Mouse (Mus musculus) hindbrain, embryonic 15.5 days (tissue): ENCODE measurements around the gene Rbp7. TPM values are rescaled to one million over a fixed set of nuclear protein-coding genes. Genes with fewer than 3 reads are reported as not detected.
"Not testable (repeated sequence)": the region's sequence is repeated elsewhere in the genome, so short reads cannot be mapped to it uniquely, and the experiment has no call there.

Experiments used
- ATAC-seq: fragments of 200-750 bp; cut with Nextera tagmentation; 2 replicates; pipeline ENCODE4 v1.8.0; 2017; ENCODE audit warnings: low read depth, moderate number of reproducible peaks, moderate TSS enrichment; ENCODE audit not compliant: low FRiP score
- H3K27ac ChIP-seq: fragments of 300-500 bp; sonication (generic); replicated peaks from 2 replicates; pipeline ENCODE4 v1.5.1; 2015; ENCODE audit warnings: mild to moderate bottlenecking, inconsistent platforms
- H3K27me3 ChIP-seq: fragments of 300-500 bp; sonication (generic); 2 replicates; pipeline ENCODE4 v1.6.1; 2015; ENCODE audit warnings: control low read depth, inconsistent platforms
- H3K36me3 ChIP-seq: fragments of 300-500 bp; sonication (generic); 2 replicates; pipeline ENCODE4 v1.6.1; 2015; ENCODE audit warnings: control low read depth, inconsistent platforms
- H3K4me1 ChIP-seq: fragments of 300-500 bp; sonication (generic); replicated peaks from 2 replicates; pipeline ENCODE4 v1.6.1; 2015; ENCODE audit warnings: control low read depth, inconsistent platforms
- H3K4me2 ChIP-seq: fragments of 300-500 bp; sonication (generic); 2 replicates; pipeline ENCODE4 v1.6.1; 2015; ENCODE audit warnings: moderate library complexity, mild to moderate bottlenecking, inconsistent platforms
- H3K4me3 ChIP-seq: fragments of 300-500 bp; sonication (generic); 2 replicates; pipeline ENCODE4 v1.5.1; 2015; ENCODE audit warnings: mild to moderate bottlenecking, inconsistent platforms
- H3K9ac ChIP-seq: fragments of 300-500 bp; sonication (generic); 2 replicates; pipeline ENCODE4 v1.6.1; 2015; ENCODE audit warnings: inconsistent platforms
- H3K9me3 ChIP-seq: fragments of 300-500 bp; sonication (generic); 2 replicates; pipeline ENCODE4 v1.6.1; 2016; ENCODE audit warnings: control low read depth, inconsistent platforms
- WGBS: fragments of 180-500 bp; shearing (Covaris S2); methylation state at CpG from one replicate; pipeline ENCODE4 v1.1.7; 2015; 5-methylcytosine and 5-hydroxymethylcytosine counted together
- polyA plus RNA-seq: library from polyadenylated mRNA; unstranded; fragments of >200 nt; fragmentation: Nextera tagmentation; extraction: Ambion mirVana; gene quantifications from 2 replicates; pipeline ENCODE4 v1.2.1, GENCODE M21; 2015

The Rbp7 gene
- polyA plus RNA-seq, 1 experiment from 2014 or later, result not detected

DNA sequence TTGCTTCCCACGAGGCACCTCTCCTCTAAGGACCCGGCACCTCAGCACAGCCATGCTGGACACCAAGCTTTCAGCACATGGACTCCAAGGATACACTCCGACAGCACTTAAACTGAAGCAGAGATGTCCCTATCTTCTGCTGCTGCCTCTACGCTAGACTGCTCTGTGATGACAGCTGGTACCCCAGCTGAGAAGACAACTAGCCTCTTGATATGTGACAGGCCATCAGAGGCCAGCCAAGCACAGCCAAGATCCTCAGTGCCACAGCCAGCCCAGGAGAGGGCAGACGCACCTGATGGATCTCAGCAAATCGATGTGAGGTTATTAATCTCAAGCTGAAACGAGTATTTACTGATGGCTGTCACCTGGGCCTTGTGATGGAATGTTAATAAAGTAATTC lies 20.3 kb upstream of the Rbp7 start:
- WGBS, result 77% methylated on average over 7 of the region's 7 CpGs
- H3K36me3 ChIP-seq, result peaks cover 12% of the 10 kb centered on the region
- no peak for ATAC-seq
- H3K9me3 ChIP-seq, result no peaks in the 10 kb centered on the region
- H3K27ac ChIP-seq, result no peak overlapping the region
- no peaks in the 10 kb centered on the region for H3K4me1 ChIP-seq
- H3K27me3 ChIP-seq, result no peaks in the 10 kb centered on the region
- no peak overlapping the region for H3K4me2 ChIP-seq
- no peak overlapping the region for H3K9ac ChIP-seq
- no peak overlapping the region for H3K4me3 ChIP-seq

DNA sequence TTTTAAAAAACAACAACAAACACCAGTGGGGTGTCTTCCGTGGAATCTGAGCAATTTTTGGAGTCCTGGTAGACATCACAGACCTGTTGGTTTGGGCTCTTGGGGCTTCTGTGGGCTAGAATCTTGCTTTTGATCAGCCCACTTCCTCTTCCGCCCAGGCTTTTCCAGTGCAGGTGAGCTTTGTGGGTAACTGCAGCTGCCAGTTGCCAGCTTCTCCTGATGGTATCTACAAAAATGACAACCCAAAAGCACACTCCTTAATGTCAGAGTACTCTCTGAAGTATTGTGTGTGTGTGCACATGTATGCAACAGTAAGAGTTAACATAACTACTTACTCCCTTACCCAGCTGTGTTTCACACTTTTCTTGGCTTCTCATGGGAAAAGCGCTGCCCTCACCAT lies 14.8 kb upstream of the Rbp7 start:
- Histone ChIP-seq H3K4me3 (no peak overlapping the region), H3K36me3 (peaks cover 19% of the 10 kb centered on the region)
- 96% methylated on average over 3 of the region's 3 CpGs for WGBS

DNA sequence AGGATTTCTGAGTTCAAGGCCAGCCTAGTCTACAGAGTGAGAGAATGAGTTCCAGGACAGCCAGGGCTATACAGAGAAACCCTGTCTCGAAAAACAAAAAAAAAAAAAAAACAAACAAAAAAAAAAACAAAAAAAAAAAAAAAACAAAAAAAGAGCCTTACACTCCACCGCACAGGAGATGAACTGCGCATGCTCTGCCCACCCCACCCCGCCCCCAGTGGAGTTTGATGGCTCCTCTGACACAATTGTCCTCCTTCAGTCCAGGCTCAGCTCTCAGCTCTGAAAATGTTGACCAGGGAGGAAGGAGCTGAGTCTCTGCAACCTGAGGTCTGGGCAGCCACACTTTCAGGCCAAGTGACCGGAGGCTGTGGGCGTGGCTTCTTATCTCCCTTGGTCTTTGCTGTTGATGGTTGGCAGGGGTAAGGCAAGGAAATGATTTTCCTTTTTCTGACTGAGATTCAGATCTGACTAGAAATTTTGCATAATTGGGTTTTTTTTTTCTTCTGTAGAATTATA lies 8.7 kb upstream of the Rbp7 start:
- Histone ChIP-seq H3K4me3 (no peak overlapping the region), H3K9ac (no peak overlapping the region), H3K36me3 (peaks cover under 1% of the 10 kb centered on the region; the same call in 1 of the 2 replicates), H3K27me3 (no peaks in the 10 kb centered on the region), H3K4me2 (no peak overlapping the region), H3K27ac (no peak overlapping the region), H3K9me3 (no peaks in the 10 kb centered on the region), H3K4me1 (0 out of 2 replicates have a peak, but pooled peaks cover 5% of the 10 kb centered on the region)
- 81% methylated on average over 6 of the region's 6 CpGs for WGBS
- ATAC-seq, result no peak

More for the DNA sequence above, 14.8 kb upstream of the Rbp7 start:
- Histone ChIP-seq H3K27ac (no peak overlapping the region), H3K4me2 (no peak overlapping the region), H3K4me1 (no peaks in the 10 kb centered on the region), H3K9me3 (no peaks in the 10 kb centered on the region), H3K9ac (no peak overlapping the region), H3K27me3 (no peaks in the 10 kb centered on the region)
- ATAC-seq, result no peak

DNA sequence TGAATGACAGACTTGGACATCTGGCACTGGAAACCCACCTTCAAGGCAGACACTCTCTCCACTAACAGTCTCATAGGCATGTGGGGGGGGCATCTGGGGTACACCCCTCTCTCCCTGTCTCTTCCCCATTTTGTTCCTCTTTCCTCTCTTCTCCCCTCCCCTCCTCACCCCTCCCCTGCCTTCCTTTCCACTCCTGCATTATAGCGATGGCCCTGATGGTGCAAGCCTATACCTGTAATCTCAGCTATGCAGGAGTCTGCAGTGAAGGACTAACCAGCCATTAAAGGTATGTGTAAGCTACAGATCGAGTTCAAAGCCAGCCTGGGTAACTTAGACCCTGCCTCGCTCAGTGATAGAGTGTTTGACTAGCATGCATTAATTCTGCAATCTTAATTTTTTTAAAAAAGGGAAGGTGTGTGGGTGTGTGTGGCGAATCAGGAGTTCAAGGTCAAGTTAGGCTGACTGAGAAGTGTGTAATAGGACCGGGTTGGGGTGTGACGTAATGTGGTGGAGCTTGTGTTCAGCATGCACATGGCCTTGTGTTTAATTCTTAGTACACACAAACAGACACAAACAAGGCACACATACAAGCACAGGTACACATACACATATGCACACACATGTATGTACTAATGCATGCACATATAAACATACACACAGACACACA lies 7.7 kb upstream of the Rbp7 start:
- 80% methylated on average over 6 of the region's 6 CpGs for WGBS
- Histone ChIP-seq H3K9ac (no peak overlapping the region), H3K27ac (no peak overlapping the region), H3K4me2 (no peak overlapping the region), H3K4me1 (0 out of 2 replicates have a peak, but pooled peaks cover 5% of the 10 kb centered on the region), H3K9me3 (no peaks in the 10 kb centered on the region), H3K27me3 (no peaks in the 10 kb centered on the region), H3K4me3 (no peak overlapping the region), H3K36me3 (no peaks in the 10 kb centered on the region)
- no peak for ATAC-seq

DNA sequence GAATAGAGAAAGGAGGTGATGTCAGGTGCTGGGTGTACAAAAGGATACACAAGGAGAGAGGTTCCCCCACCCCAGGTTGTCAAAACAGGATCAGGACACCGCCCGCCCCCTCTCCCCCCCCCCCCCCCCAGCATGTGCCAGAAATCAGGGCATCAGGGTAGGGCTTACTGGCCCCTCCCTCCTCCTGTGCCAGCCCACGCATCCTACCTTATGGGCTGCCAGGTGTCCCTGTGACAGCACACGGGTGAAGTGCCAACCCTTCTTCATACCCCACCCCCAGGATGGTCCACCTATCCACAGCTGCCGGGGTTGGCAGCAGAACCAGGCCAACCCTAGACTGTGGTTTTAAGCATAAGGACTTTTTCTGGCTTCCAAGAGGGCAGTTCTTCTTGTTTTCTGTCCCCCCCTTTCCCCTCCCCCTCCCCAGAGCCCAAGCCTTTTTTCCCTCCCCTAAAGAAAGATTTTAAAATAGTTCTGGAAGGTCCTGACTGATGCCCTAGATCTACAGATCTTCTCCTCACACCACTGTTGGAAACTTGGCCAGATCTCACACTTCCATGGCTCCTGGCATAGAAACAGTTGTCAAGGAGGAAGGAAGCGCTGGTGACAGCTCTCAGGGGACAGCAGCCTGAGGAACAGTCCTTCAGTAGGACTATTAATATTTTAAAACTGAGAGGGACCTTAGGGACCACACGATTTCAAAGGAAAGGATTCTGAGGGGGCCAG lies 7.0 kb upstream of the Rbp7 start:
- H3K27ac ChIP-seq, result no peak overlapping the region
- no peaks in the 10 kb centered on the region for H3K27me3 ChIP-seq
- no peak overlapping the region for H3K4me2 ChIP-seq
- ATAC-seq, result no peak
- no peak overlapping the region for H3K4me3 ChIP-seq
- H3K9ac ChIP-seq, result no peak overlapping the region
- 0 out of 2 replicates have a peak, but pooled peaks cover 5% of the 10 kb centered on the region for H3K4me1 ChIP-seq
- WGBS, result 68% methylated on average over 5 of the region's 7 CpGs
- H3K9me3 ChIP-seq, result no peaks in the 10 kb centered on the region
- H3K36me3 ChIP-seq, result no peaks in the 10 kb centered on the region

DNA sequence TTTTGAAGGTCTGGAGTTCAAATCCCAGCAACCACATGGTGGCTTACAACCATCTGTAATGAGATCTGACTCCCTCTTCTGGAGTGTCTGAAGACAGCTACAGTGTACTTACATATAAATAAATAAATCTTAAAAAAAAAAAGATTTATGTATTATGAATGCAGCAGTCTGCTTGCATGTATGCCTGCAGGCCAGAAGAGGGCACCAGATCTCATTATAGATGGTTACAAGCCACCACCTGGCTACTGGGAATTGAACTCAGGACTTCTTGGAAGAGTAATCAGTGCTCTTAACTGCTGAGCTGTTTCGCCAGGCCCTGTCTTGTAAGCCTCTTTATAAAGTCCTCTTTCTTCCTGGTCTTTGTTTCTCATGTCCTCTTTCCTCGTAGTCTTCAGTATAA lies 5.7 kb upstream of the Rbp7 start:
- H3K4me3 ChIP-seq, H3K4me2 ChIP-seq, H3K4me1 ChIP-seq, H3K9me3 ChIP-seq, H3K36me3 ChIP-seq, ATAC-seq, H3K9ac ChIP-seq, H3K27me3 ChIP-seq, H3K27ac ChIP-seq: not testable (repeated sequence)
- 87% methylated on average over 2 of the region's 2 CpGs for WGBS

DNA sequence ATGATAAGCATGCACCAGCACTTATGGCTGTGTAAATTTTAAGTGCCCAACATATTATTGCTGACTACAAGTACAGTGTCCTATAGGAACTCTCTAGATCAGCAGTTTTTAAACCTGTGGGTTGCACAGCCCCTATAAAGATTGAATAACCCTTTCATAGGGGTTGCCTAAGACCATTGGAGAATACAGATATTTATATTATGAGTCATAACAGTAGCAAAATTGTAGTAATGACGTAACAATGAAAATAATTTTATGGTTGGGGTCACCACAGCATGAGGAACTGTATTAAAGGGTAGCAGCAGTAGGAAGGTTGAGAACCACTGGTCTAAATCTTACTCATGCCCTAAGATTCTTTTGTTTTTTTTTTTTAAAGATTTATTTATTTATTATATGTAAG lies 4.6 kb upstream of the Rbp7 start:
- H3K36me3 ChIP-seq, result no peaks in the 10 kb centered on the region
- H3K27ac ChIP-seq, result no peak overlapping the region
- ATAC-seq, result no peak
- H3K4me1 ChIP-seq, result 0 out of 2 replicates have a peak, but pooled peaks cover 5% of the 10 kb centered on the region
- WGBS, result 78% methylated on average over 1 of the region's 1 CpGs
- no peaks in the 10 kb centered on the region for H3K9me3 ChIP-seq
- H3K27me3 ChIP-seq, result no peaks in the 10 kb centered on the region
- no peak overlapping the region for H3K4me2 ChIP-seq
- no peak overlapping the region for H3K4me3 ChIP-seq
- no peak overlapping the region for H3K9ac ChIP-seq

DNA sequence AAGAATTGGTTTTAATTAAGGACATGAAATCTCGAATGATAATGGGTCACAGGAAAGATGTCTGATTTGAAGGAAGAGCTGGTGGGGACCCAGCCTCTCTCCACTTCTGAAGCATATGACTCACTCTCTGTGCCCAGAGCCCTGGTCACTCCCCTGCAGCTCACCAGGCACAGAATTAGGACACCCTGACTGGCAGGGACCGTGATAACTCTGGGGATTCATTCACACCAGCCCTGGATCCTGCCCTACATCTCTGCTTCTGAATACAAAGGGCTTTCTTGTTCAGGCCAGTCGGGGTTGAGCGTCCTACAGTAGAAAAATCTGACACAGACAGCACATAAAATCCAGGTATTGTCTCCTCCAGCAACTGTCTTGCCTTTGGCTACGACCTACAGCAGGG lies 3.7 kb upstream of the Rbp7 start:
- ATAC-seq, result no peak
- Histone ChIP-seq H3K9ac (no peak overlapping the region), H3K36me3 (no peaks in the 10 kb centered on the region), H3K9me3 (no peaks in the 10 kb centered on the region), H3K4me2 (no peak overlapping the region), H3K4me3 (no peak overlapping the region), H3K27me3 (no peaks in the 10 kb centered on the region), H3K27ac (no peak overlapping the region), H3K4me1 (0 out of 2 replicates have a peak, but pooled peaks cover 5% of the 10 kb centered on the region)
- WGBS, result 67% methylated on average over 5 of the region's 5 CpGs

DNA sequence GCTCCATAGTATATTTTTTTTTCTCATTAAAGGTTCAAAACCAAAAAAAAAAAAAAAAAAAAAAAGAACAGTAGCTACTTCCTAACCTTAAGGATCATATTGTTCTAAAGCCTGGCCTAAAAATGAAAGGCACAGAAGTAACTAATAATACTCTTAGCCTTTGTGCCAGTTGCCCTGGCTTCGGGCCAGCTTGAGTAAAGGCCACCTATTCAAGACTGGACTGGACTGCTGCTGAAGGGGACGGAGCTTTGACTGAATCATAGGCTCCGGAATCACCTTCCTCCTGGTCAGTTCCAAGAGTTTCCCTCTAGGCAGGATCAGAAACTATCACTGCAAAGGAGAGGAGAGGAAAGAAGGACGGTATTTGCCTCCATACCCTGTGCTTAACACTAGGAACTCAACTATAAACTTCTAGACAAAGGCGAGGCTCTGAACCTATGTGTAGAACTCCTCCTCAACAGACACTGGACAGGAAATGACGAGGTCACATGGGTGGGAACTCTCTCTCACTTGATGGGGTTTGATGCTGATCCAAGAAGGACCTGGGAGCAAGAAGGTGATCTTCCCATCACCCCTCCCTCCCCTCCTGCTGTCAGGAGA lies 3.2 kb upstream of the Rbp7 start:
- no peak overlapping the region for H3K27ac ChIP-seq
- H3K4me3 ChIP-seq, result no peak overlapping the region
- H3K27me3 ChIP-seq, result no peaks in the 10 kb centered on the region
- no peak for ATAC-seq
- no peaks in the 10 kb centered on the region for H3K9me3 ChIP-seq
- H3K4me1 ChIP-seq, result 0 out of 2 replicates have a peak, but pooled peaks cover 5% of the 10 kb centered on the region
- H3K36me3 ChIP-seq, result no peaks in the 10 kb centered on the region
- no peak overlapping the region for H3K9ac ChIP-seq
- WGBS, result 75% methylated on average over 6 of the region's 6 CpGs
- no peak overlapping the region for H3K4me2 ChIP-seq

DNA sequence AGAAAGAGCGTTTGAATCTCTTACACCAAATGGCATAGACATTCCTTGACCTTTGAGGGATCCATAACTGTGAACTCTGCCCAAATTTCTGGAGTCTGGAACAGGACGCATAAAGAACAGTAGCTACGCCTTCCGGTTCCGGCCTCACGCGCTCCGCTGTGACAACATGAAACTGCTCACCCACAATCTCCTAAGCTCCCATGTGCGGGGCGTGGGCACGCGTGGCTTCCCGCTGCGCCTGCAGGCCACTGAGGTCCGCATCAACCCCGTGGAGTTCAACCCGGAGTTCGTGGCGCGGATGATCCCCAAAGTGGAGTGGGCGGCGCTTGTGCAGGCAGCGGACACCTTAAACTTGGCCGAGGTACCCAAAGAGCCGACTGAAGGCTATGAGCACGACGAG lies 2.4 kb upstream of the Rbp7 start:
- not testable (repeated sequence) for H3K4me3 ChIP-seq, H3K36me3 ChIP-seq, H3K4me2 ChIP-seq, ATAC-seq, H3K9me3 ChIP-seq, H3K27ac ChIP-seq, H3K9ac ChIP-seq, H3K27me3 ChIP-seq, H3K4me1 ChIP-seq
- 87% methylated on average over 27 of the region's 27 CpGs for WGBS

DNA sequence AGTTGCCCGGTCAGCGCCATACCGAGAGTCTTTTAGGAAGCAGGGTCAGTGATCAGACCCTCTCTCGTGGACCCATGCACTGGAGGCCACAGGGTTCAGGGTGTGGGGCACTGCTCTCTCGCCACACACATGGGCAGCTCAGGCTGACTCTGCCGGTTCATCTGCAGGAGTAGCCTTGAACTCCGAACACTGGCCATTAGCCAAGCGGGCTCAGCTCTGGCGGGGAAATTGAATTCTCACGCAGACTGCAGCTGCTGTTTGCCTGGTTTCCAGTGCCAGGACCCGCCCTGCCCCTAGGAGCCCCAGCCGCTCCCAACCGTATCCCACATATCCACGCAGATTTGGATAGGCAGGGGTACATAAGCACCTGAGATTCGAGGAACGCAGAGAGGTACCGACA lies 515 bp downstream of the Rbp7 start:
- Histone ChIP-seq H3K27ac (no peak overlapping the region), H3K9me3 (no peaks in the 10 kb centered on the region), H3K4me1 (no peaks in the 10 kb centered on the region), H3K27me3 (no peaks in the 10 kb centered on the region), H3K36me3 (no peaks in the 10 kb centered on the region), H3K4me2 (no peak overlapping the region), H3K9ac (no peak overlapping the region), H3K4me3 (no peak overlapping the region)
- no peak for ATAC-seq
- 84% methylated on average over 17 of the region's 17 CpGs for WGBS

DNA sequence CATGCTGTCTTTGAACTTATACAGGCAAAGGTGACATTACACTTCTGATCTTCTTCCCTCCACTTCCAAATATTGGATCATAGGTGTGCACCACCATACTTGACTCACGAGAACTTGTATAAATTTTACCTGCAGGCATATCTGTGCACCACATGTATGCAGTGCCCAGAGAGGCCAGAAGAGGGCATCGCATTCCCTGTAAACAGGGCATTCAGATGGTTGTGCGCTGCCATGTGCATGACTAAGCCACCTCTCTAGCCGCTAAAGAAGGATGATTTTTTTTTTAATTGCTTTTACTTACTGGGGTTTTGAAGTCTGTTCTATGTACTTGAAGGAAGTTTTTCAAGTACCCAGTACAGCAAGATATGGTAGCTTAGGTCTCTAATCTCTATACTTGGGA lies 1.1 kb downstream of the Rbp7 start:
- Histone ChIP-seq H3K27me3 (no peaks in the 10 kb centered on the region), H3K36me3 (no peaks in the 10 kb centered on the region), H3K9me3 (no peaks in the 10 kb centered on the region), H3K27ac (no peak overlapping the region), H3K4me2 (no peak overlapping the region), H3K4me3 (no peak overlapping the region), H3K4me1 (no peaks in the 10 kb centered on the region), H3K9ac (no peak overlapping the region)
- WGBS, result 89% methylated on average over 4 of the region's 4 CpGs
- no peak for ATAC-seq
